ENCODE assay signal across 7 mouse cellular contexts in genomic region chr4:129672083-129672877, GRCm38 (mm10). TPM values are rescaled to one million over a fixed set of nuclear protein-coding genes. Genes with fewer than 3 reads are reported as not detected.
DNase-seq lines count a peak whose midpoint lies in the region; ATAC-seq lines count a peak whose summit lies in the region.

Gene Kpna6 (minus strand): TSS chr4:129672767.

- H3K27me3 ChIP-seq in embryonic facial prominence, embryonic 10.5 days (replicated peaks; ENCODE audit: low read depth, poor library complexity, severe bottlenecking): no peaks in the 10 kb centered on the region
- no peaks in the 10 kb centered on the region for H3K27me3 ChIP-seq in limb, embryonic 10.5 days (ENCODE audit: low read depth, poor library complexity, severe bottlenecking)
- H3K27me3 ChIP-seq in midbrain, embryonic 13.5 days: no peaks in the 10 kb centered on the region

- WGBS in embryonic facial prominence, embryonic 10.5 days: under 1% methylated on average over 65 of the region's 65 CpGs
- under 1% methylated on average over 65 of the region's 65 CpGs for WGBS in limb, embryonic 10.5 days
- WGBS in midbrain, embryonic 13.5 days: under 1% methylated on average over 64 of the region's 65 CpGs

- peaks cover 20% of the 10 kb centered on the region for H3K4me1 ChIP-seq in embryonic facial prominence, embryonic 10.5 days
- H3K4me1 ChIP-seq in limb, embryonic 10.5 days: peaks cover 22% of the 10 kb centered on the region
- H3K4me1 ChIP-seq in midbrain, embryonic 13.5 days (replicated peaks): peaks cover 20% of the 10 kb centered on the region

- peak; percentile 94 for DNase-seq in adrenal gland, postnatal 10 days
- peak; percentile 93 for DNase-seq in embryonic facial prominence, embryonic 10.5 days (ENCODE audit: low spot score)
- peak; percentile 85 for DNase-seq in kidney, adult 11 months
- DNase-seq in limb, embryonic 10.5 days (ENCODE audit: low spot score): peak; percentile 94
- peak; percentile 74 for DNase-seq in spleen, adult 12 weeks (ENCODE audit: low spot score)

- peak; percentile 95 for ATAC-seq in granulocyte monocyte progenitor cell, adult 5-6 weeks (replicated peaks; ENCODE audit: poor library complexity, severe bottlenecking)
- ATAC-seq in midbrain, embryonic 13.5 days: peak; percentile 91

- peak within 1 kb of the TSS; percentile 89 for H3K4me2 ChIP-seq in midbrain, embryonic 13.5 days (replicated peaks)

- H3K9ac ChIP-seq in midbrain, embryonic 13.5 days (replicated peaks): peak within 1 kb of the TSS; percentile 93

- peak within 1 kb of the TSS; percentile 100 for H3K4me3 ChIP-seq in embryonic facial prominence, embryonic 10.5 days
- peak within 1 kb of the TSS; percentile 100 for H3K4me3 ChIP-seq in limb, embryonic 10.5 days
- peak within 1 kb of the TSS; percentile 93 for H3K4me3 ChIP-seq in midbrain, embryonic 13.5 days (replicated peaks)

- H3K27ac ChIP-seq in embryonic facial prominence, embryonic 10.5 days (replicated peaks): peak within 1 kb of the TSS; percentile 93
- H3K27ac ChIP-seq in limb, embryonic 10.5 days: peak within 1 kb of the TSS; percentile 94
- peak within 1 kb of the TSS; percentile 93 for H3K27ac ChIP-seq in midbrain, embryonic 13.5 days

- peaks cover 49% of the 10 kb centered on the region for H3K36me3 ChIP-seq in embryonic facial prominence, embryonic 10.5 days (replicated peaks)
- peaks cover 40% of the 10 kb centered on the region for H3K36me3 ChIP-seq in limb, embryonic 10.5 days
- H3K36me3 ChIP-seq in midbrain, embryonic 13.5 days: peaks cover 20% of the 10 kb centered on the region

- H3K9me3 ChIP-seq in embryonic facial prominence, embryonic 10.5 days: no peaks in the 10 kb centered on the region
- H3K9me3 ChIP-seq in limb, embryonic 10.5 days (replicated peaks): no peaks in the 10 kb centered on the region
- H3K9me3 ChIP-seq in midbrain, embryonic 13.5 days: no peaks in the 10 kb centered on the region

RNA-seq across cellular contexts. Expression of gene Kpna6, which starts in this region (rescaled TPM):
- total RNA-seq in adrenal gland, postnatal 10 days (2021): 10 to 100 TPM; 70.4 to 80.6 TPM
- polyA plus RNA-seq in embryonic facial prominence, embryonic 10.5 days (2016; fragmentation: Nextera tagmentation; extraction: Ambion mirVana): 14.0 and 15.1 TPM in 2 replicates
- total RNA-seq in granulocyte monocyte progenitor cell, adult 5-6 weeks (2014; fragmentation: Nextera tagmentation): 41.0 and 61.4 TPM in 2 replicates
- total RNA-seq in granulocyte monocyte progenitor cell, adult 5-6 weeks (2017): 20.4 and 26.4 TPM in 2 replicates
- 14.8 TPM in 2 replicates for polyA plus RNA-seq in limb, embryonic 10.5 days (2016; fragmentation: Nextera tagmentation; extraction: Ambion mirVana)
- polyA plus RNA-seq in midbrain, embryonic 13.5 days (2015; fragmentation: Nextera tagmentation; extraction: Ambion mirVana): 13.7 and 16.9 TPM in 2 replicates

Comparison
In these comparisons a context has a peak if more than half of its experiments do, and no peak if none do; other contexts are left out.
1. Peak in every context shown above with its lines: DNase-seq, ATAC-seq, H3K4me3 ChIP-seq and H3K27ac ChIP-seq.